Mouse (Mus musculus) fat pad, adult 2 months (tissue): Measurements from ENCODE around the gene Fem1a.

Experiments used
- DNase-seq: peaks from one replicate; pipeline ENCODE4 v3.0.0-alpha.2; 2011; ENCODE audit warnings: low read depth, low spot score; ENCODE audit errors: extremely low read depth

Fem1a gene

DNA sequence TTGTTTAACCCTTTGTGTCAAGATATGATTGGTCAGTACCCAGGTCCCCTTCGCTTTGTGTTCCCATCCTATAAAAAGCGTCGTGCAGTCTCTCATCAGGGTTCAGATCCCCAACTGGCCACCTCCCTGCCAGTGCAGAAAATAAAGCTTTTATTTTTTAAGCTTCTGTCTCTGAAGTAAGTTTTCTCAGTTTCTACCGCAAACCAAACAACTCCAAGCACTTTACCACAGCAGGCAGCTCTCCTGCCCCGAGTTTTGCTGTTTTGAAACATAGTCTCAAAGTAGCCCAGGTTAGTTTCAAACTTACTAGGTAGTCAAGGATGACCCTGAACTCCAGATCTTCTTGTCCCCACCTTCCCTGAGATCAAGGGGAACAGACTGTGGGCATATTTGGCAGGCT is 21.7 kb downstream of the Fem1a start:
- DNase-seq: no peak

DNA sequence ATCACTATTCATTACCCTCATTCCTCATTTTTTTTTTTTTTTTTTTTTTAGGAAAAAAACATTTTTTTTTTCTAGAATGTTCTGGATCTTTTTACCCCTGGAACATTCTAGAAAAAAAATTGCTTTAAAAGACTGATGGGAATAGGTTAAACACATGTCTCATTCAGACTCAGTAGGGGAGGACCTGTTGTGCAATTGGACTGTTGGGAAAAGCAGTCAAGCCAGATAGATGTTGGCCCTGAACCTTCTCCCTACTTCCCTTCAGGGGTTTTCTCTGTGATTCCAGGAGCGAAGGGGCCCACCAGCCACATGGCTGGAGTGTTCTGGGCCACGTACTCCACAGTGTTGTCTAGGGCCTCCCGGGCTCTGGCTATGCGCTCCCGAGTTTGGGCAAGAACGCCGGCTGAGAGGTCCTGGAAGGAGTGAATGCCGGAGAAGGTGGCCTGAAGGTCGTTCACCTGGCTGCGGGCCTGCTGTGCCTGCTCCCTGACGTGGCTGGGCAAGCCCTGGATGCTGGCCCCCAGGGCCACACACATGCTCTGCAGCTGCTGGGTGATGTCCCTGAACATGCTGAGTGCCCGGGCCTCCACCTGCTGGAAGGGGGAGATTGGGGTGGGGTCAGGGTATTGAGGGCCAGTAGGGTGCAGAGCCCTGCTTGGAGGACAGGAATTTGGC is 23.0 kb downstream of the Fem1a start:
- no peak for DNase-seq

DNA sequence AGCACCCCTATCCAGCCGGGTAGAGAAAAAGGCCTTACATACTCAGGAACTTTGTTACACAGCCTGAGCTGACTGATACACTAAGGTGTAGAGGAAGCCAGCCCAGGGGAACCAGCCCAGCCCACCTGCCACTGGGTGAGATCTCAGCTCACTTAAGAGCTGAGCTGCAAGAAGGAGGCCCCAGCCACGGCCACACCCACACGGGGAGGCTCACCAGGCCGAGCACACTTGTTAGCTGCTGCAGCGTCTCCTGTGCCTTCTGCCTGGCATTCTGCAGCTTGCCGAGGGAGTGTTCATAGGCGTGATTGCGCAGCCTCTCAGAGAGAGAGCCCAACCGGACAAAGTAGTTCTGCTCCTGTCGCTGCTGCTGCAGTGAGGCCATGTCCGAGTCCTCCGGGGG is 24.6 kb downstream of the Fem1a start:
- no peak for DNase-seq

DNA sequence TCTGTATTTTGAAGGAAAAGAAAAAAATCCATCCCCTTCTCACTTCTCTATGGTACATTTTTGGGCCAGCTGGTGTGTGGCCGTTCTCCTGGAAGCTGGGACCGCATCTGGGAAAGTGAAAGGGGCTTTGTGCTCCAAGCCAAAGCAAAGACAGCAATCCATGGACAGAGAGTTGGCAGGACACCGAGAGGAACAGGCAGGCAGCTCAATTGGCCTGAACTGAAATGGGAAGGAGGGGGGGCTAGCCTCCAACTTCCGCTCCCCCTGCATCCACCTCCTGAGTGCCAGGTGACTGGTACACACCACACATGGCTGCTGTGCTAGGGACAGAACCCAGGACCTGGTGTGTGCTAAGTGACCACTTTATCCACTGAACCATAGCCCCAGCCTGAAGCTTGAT is 26.2 kb downstream of the Fem1a start:
- DNase-seq: no peak

DNA sequence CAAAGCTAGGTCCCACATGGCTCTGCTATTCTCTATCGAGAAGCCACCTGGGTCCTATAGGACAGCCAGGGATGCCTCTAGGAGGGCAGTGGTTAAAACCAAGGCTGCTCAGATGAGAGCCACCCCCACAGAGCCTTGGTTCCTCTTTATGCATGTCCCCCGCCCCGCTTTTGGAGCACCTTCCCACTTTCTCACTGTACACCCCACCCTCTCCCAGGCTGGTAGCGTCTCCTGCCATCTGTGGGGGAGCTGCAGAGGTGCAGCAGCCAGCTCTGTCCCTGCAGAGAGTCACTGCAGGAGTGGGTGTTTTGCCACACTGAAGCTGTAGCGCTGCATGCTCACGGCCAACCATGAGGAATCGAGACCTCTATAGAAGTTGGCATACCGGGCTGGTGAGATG is 26.7 kb downstream of the Fem1a start:
- no peak for DNase-seq

DNA sequence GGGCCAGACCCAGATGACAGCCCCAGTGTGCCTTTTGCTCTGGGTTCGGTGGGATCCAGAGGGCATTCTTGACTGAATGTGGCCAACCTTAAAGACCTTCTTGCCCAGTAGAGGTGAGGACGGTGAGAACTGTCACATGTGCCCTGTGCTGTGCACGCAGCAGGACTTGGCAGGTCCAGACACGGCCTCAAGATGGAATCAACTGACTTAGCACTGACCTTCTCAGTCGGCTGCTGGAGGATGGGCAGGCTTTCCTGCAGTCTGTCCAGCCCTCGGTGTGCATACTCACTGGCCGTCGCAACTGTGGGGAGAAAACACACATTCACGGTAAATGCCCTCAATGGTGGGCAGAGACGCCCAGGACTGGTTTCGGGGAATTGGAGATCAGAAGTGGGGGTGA is 29.4 kb downstream of the Fem1a start:
- no peak for DNase-seq

DNA sequence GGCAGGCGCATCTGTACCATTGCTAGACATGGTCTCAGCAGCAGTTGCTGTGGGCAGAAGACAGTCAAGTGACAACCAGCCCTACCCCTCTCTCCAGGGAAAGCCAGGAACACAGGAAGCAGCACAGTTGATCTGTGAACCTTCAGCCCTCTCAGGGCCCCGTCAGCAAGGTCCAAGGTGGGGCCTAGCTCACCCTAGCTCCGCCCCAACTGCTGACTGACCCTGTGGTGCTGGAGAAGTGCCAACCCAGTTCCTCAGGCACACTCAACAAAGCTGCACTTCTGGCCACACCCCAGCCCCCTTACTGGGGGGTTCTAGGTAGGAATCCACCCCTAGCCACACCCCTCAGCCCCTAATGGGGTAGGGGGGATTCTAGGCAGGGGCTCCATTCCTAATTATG is 31.2 kb downstream of the Fem1a start:
- no peak for DNase-seq

DNA sequence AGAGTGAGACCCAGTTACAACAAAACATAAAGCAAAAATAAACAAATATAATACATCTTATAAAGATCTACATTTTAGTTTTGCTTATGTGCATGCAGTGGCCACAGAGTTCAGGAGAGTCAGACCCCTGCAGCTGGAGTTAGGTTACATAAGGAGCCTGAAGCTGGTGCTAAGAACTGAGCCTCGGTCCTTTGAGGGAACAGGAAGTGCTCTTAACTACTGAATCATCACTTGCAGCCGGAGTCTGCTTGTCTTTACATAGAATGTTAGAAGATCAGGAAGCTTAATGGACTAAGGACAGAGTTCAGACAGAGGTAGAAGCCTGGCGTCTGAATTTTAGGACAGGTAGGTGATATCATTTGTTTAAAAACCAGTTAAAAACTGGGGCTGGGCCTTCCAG is 32.3 kb downstream of the Fem1a start:
- DNase-seq: no peak

DNA sequence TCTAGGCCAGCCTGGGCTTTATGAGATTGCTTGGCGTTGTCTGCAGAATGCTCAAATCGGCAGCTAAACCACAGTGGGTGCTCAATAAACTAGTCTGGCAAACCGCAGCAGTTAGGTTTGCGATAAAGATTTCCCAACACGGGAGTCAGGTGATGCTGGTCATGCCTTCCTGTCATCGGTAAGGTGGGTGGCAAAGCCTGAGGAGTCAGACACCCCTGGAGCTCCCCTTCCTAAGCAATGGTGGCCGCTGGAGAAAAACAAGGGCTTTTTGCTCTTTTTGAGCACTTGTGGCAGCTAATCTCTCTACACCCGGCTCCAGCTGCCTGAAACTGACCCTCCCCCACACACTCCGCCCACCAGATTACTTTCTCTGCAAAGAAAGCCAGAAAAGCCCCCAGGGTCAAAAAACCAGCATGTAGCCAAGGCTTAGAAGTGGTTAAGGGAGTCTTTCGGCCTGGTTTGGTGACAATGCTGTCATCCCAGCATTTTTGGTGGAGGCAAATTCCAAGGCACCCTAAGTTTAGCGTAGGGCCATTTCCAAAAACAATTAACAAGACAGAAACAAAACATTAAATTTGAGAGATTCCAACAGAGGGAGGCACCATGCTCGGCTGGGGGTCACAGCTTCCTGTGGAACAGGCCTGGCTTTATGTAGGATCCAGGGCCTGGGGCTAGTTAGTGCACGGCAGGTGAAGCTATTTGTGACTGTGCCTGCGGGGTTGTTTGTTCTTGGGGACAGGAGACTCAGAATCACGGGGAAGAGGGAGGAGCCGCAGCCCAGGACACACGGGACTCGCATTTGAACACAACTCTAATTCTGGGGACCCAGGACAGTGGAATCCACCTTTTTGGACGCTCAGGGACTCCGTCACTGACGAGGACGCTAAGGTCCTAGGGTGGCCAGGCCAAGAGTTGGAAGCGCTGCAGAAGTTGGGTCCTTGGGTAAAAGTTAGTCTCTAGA is 33.0 kb downstream of the Fem1a start:
- no peak for DNase-seq

DNA sequence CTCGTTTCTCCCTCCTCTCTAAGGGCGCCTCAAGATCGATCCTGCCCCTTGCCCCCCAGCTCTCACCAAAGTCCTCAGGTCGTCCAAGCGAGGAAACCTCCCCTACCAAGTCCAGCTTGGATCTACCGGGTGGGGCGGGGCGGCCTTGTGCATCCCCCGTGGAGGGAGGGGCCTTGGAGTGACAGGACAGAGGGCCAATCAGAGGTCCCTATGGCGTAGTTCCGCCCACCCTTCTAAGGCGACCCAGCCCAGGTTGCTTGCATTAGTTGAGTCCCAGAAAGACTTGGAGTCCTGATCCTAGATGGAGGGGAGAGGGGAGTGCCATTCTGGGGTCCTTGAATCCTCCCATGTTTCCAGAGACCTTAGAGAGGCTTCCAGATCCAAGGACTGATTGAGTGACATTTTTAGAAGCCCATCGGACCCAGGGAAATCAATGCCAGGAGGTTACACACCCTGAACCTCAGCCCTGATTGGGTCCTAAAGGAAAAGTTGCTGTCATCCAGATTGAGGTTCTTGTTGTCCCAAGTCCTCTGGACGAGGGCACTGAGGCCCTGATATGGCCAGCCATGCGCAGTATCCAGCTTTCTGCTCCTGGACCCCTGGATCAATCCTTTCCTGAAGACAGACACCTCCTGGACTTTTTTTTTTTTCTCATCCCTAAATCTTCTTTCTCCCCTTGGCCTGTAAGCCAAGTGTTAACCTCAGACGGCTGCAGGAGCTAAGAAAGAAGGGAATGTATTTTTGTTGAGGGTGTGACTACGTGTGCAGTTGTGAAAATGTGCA is 34.0 kb downstream of the Fem1a start:
- DNase-seq: no peak

DNA sequence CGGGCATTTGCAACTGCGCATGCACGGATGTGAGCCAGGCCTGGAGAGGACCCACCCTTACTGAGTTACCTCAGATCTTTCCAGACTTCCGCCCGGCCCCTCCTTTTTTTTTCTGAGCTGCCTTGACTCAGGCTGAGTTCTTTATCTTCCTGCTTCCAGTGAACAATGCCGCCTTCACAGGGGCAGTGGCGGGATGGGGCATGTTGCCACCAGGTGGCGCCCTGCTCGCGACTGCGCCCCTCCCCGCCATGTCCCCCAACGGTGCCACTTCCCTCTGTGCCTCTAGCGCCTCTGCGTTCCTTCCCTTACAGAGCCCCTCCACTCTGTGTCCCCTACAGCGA is 34.5 kb downstream of the Fem1a start:
- DNase-seq: no peak

DNA sequence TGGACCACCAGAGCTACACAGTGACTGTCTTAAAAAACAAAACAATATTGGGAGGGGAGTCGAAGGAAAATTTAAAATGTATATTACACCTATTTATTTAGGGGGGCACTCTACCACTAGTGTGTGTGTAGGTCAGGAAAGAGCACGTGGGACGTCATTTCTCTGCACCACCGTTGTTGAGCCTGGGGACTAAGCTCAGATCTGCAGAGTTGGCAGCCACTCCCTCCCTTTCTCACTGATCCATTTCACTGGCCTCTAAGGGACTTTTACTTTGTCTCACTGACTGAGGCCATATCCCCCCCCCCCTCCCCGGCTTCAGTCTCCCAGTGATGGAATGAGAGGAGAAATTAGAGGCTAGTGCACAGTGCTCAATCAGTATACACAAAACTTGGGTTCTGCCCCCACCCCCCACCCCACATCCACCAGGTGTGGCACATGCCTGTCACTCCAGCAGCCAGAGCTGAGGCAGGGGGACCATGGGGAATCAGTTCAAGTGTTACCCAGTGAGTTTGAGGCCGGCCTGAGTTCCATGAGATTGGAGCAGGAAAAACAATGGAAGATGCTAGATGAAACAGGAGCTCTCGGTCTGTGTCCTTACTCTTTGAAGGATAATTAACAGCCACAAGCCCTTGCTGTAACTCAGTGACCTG is 35.3 kb downstream of the Fem1a start:
- no peak for DNase-seq

DNA sequence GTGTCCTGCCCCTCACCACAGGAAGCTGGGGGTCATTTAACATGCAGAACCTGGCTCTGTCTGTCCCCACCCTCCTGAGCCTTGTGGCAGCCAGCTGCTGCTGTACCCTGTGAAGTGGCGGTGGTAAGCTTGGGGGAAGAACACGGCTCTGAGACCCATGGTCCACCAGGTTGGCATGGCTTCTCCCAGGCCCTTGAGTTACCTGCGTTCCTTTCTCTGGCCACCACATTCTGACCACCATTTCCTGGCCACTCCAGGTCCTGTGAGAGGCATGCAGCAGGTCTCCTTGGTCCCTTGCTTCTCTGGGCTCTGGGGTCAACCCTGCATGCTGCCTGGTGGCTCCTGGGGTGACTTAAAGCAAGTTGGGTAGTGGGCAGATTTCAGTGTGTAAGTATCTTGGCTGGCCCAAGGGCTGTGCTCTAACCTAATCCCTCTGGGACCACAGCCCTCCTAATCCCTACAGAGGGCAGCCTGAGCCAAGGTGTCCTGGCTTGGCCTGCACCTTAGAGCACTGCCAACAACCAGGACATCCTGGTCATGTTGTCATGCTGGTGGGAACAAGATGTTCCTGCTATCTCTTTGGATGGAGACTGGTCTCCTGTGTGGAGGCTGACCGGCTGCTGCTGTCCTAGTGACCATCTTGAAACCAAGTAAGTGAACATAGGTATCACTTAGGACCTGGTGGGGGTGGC is 36.1 kb downstream of the Fem1a start, which contains the start of gene Plin3:
TSS of gene Plin3 (minus strand) at position 343 of the 692 bp plus-strand sequence.
- DNase-seq: no peak

DNA sequence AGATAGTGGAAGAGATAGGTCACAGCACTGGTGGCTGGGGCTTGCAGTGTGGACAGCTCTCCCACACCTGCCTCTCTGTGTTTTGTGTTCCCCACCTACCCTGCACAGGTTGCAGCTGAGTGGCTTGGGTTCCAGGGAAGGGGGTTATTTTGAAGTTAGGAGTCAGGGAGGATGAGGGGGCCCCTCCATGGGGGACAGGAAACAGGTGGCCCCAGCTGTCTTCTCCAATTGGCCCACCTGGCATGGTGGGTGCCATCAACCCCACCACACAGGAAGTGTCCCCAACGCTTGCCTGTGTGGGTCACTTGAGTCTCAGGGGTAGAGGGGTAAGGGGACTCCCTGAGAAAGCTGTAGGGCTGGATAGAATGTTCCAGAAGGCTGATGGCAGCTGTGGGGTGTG is 36.7 kb downstream of the Fem1a start:
- no peak for DNase-seq

DNA sequence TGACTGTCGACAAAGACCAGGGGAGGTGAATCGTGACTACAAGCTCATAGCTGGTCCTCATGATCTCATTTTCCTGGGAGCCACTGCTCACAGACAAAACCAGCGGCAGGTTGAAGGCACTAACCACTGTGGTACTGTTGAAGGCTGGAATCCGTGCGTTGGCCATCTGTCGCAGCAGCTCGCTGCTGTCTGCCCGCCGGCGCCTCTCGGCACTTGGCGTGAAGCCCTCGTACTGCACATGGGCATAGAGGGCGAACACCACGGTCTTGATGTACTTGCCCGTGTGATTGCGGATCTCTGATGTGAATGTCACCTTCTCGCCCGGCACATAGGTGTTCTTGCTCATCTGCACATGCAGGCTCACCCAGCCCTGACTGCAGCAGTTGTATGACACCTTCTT is 37.6 kb downstream of the Fem1a start:
- no peak for DNase-seq

DNA sequence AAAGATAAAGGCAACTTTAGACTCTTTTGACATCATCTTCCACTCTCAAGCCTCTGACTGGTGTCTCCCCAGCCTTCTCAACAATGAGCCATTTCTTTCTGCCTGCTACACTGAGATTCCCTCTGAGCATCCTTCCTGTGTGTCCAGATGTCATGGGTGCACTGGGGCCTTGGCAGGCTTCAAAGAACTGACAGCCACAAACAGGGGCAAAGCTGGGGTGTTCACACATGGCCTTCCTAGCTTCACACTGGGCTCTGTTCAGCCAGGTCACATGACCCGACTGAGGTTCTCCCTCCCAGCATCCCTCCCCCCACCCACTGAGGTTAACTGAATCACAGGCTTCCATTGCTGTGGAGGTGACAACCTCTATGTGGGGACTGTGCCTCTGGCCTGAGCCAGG is 39.6 kb downstream of the Fem1a start:
- no peak for DNase-seq

DNA sequence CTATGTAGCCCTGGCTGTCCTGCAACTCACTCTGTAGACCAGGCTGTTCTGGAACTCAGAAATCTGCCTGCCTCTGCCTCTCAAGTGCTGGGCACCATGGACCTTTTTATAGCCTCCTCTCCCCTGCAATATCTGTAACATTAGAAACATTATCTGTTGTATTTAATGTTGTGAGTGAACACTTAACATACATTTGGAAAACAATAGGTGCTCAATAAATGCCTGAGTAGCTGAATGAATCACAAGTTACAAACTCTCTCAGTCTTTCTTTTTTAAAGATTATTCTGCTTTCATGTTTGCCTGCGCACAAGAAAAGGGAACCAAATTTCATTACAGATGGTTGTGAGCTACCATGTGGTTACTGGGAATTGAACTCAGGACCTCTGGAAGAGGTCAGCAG is 41.6 kb downstream of the Fem1a start:
- no peak for DNase-seq

DNA sequence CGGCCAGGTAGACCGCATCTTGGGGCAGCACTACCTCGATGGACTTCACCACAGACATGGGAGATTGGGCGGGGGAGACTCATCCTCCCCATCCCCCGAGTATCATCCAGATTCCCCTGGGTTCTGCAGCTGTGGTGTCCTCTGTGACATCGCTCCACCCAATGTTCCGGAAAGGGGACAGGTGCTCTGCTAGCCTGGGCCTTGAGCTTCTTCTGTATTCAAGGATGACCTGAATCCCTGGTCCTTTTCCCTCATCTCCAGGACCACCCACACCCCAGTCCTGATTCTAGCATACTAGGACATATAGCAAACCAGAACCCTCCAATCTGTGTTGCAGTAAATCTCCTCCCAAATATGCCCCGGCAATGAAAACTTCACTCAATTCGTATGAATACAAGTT is 43.6 kb downstream of the Fem1a start, which contains the start of gene Arrdc5:
TSS of gene Arrdc5 (minus strand) at position 101 of the 400 bp plus-strand sequence.
- no peak for DNase-seq

DNA sequence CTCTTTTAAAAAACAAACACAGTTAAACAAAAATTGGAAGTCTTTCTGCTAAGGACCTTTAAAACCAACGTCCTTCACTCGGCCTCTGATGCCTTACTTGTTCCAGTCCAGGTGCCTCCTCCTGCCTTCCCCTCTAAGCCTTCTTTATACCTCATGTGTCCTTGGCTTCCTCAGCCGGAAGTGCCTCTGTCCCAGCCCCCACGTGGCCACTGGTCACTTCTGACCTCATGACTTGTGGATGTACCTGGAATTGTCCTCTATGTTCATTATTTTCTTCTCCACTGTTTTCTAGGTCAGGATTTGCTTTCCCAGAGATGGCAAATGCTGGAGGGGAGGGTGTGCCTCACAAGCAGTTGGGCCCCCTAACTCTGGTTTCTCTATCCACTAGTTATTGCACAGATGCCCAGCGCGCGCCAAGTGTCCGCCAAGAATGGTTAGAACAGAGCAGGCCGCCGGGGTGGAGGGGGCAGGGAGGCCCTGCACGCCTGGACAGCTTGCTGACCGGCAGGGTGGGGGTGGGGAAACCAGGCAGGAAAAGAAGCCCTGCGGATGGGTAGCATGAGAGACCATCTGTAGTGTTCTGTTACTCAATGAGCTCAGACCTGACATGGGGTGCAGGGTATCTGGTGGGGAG is 45.9 kb downstream of the Fem1a start:
- no peak for DNase-seq
